Mouse (Mus musculus): ENCODE measurements at regions not wholly inside any gene's neighbourhood (a gene's known extent, or its start where the extent isn't known, plus 50 kb on each side); places are given as distances from the start of the nearest gene placed in this dataset.

DNA sequence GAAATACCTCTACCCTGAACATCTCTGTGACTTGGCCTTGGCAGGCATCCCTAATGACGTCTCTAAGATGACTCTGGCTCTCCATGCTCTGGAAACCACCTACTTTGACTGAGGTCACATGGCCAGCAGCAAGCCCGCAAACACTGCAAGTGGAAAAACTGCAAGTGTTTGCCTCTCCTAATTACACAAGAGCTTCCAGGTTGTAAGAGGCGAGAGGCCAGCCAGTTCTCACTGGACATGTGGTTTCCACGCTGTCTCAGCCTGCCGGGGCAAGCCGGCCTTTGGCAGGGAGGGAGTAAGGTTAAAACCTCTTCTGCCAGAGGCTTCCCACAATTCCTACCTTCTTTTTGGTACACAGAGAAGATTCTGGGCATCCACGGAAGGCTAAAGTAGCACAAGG, 79.9 kb upstream of the Lrig1 start:
- ATAC-seq (ENCODE audit: insufficient read depth) (0 out of 2 replicates have a peak, but pooled peaks have one; percentile 18), DNase-seq (ENCODE audit: low read depth in 3 of 3, low spot score in 3 of 3) (peak in 1 of 3 experiments; percentile 4)
- 43% methylated on average over 7 of the region's 7 CpGs for WGBS (ENCODE audit: insufficient replicate concordance)
- no peak for TF ChIP-seq CTCF (IDR thresholded peaks at IDR 0.05; ENCODE audit: low read depth)
- no peak for TF ChIP-seq EP300 (IDR thresholded peaks at IDR 0.05; ENCODE audit: low read depth)
- no peak overlapping the region for H3K4me3 ChIP-seq (ENCODE audit: insufficient read depth in 1 of 2, low read depth in 2 of 2, low read length in 2 of 2)
- H3K4me1 ChIP-seq (replicated peaks; ENCODE audit: control insufficient read depth in 2 of 2, insufficient read depth in 2 of 2, low read length in 1 of 2) = peaks cover 0 to 3% of the 10 kb centered on the region in 2 experiments; a peak in 2 of 4 replicates
- H3K4me2 ChIP-seq (ENCODE audit: low read depth) = no peak overlapping the region
- H3K27me3 ChIP-seq (ENCODE audit: control insufficient read depth, insufficient read depth, low read length) = no peaks in the 10 kb centered on the region
- H3K9me3 ChIP-seq (ENCODE audit: control insufficient read depth, low read length) = no peaks in the 10 kb centered on the region
- no peaks in the 10 kb centered on the region for H3K36me3 ChIP-seq (replicated peaks; ENCODE audit: control insufficient read depth, insufficient read depth, low read depth)
- no peak overlapping the region for H3K27ac ChIP-seq
- no peak overlapping the region for H3K9ac ChIP-seq (replicated peaks)

DNA sequence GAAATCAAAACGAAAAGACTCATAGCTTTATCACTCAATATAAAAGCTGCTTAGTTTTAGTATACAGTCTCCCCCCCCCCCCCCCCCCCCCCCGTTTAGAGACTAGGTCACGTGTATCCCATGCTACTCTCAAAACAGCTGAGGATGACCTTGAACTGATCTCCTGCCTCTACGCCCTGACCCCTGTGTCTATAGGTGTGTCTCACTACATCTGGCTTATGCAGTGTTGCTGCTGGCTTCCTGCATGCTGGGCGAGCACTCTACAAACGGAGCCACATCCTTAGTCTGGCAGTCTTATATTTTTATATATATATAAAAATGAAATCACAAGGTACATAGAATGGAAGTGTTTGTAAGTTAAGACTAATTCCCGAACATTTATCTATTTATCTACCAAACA, 79.3 kb upstream of the Lrig1 start:
- WGBS (ENCODE audit: insufficient replicate concordance) = 48% methylated on average over 7 of the region's 7 CpGs
- peaks cover 3% of the 10 kb centered on the region for H3K27me3 ChIP-seq (ENCODE audit: control insufficient read depth, insufficient read depth, low read length)
- H3K4me1 ChIP-seq (replicated peaks; ENCODE audit: control insufficient read depth in 2 of 2, insufficient read depth in 2 of 2, low read length in 1 of 2) = peaks cover 0 to 3% of the 10 kb centered on the region in 2 experiments; a peak in 2 of 4 replicates
- no peak overlapping the region for H3K27ac ChIP-seq
- H3K36me3 ChIP-seq (replicated peaks; ENCODE audit: control insufficient read depth, insufficient read depth, low read depth) = no peaks in the 10 kb centered on the region
- no peaks in the 10 kb centered on the region for H3K9me3 ChIP-seq (ENCODE audit: control insufficient read depth, low read length)
- no peak overlapping the region for H3K4me3 ChIP-seq (ENCODE audit: insufficient read depth in 1 of 2, low read depth in 2 of 2, low read length in 2 of 2)
- H3K9ac ChIP-seq (replicated peaks) = no peak overlapping the region
- TF ChIP-seq EP300 (IDR thresholded peaks at IDR 0.05; ENCODE audit: low read depth) = no peak
- no peak for TF ChIP-seq CTCF (IDR thresholded peaks at IDR 0.05; ENCODE audit: low read depth)
- ATAC-seq (ENCODE audit: insufficient read depth) (no peak), DNase-seq (ENCODE audit: low read depth in 3 of 3, low spot score in 3 of 3) (no peak)
- no peak overlapping the region for H3K4me2 ChIP-seq (ENCODE audit: low read depth)

DNA sequence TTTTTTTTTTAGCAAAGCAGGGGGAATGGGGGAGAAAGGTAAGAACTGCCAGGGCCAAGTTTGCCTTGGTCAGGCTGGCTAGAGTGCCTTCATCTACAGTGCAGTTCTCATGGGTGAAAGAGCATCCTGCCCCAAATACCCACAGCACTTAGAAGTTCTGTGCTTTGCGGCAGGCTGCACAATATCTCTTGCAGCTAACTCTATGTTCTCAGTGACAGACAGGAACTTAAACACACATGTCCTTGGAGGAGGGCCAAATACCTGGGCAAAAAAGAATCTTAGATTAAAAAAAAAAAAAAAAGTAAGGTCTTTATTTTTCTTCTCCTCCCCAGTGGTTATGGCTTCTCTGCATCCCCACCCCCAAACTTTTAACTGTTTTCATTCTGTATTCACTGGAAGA, 78.8 kb upstream of the Lrig1 start:
- ATAC-seq (ENCODE audit: insufficient read depth) (no peak), DNase-seq (ENCODE audit: low read depth in 3 of 3, low spot score in 3 of 3) (no peak)
- TF ChIP-seq EP300 (IDR thresholded peaks at IDR 0.05; ENCODE audit: low read depth) = no peak
- TF ChIP-seq CTCF (IDR thresholded peaks at IDR 0.05; ENCODE audit: low read depth) = no peak
- H3K27me3 ChIP-seq (ENCODE audit: control insufficient read depth, insufficient read depth, low read length) = peaks cover 6% of the 10 kb centered on the region
- whole genome bisulfite sequencing (ENCODE audit: insufficient replicate concordance) = 88% methylated on average over 1 of the region's 1 CpGs
- H3K9ac ChIP-seq (replicated peaks) = no peak overlapping the region
- H3K9me3 ChIP-seq (ENCODE audit: control insufficient read depth, low read length) = no peaks in the 10 kb centered on the region
- no peak overlapping the region for H3K4me3 ChIP-seq (ENCODE audit: insufficient read depth in 1 of 2, low read depth in 2 of 2, low read length in 2 of 2)
- H3K4me1 ChIP-seq (replicated peaks; ENCODE audit: control insufficient read depth in 2 of 2, insufficient read depth in 2 of 2, low read length in 1 of 2) = peaks cover 0 to 3% of the 10 kb centered on the region in 2 experiments; a peak in 2 of 4 replicates
- no peaks in the 10 kb centered on the region for H3K36me3 ChIP-seq (replicated peaks; ENCODE audit: control insufficient read depth, insufficient read depth, low read depth)
- H3K4me2 ChIP-seq (ENCODE audit: low read depth) = no peak overlapping the region
- no peak overlapping the region for H3K27ac ChIP-seq

DNA sequence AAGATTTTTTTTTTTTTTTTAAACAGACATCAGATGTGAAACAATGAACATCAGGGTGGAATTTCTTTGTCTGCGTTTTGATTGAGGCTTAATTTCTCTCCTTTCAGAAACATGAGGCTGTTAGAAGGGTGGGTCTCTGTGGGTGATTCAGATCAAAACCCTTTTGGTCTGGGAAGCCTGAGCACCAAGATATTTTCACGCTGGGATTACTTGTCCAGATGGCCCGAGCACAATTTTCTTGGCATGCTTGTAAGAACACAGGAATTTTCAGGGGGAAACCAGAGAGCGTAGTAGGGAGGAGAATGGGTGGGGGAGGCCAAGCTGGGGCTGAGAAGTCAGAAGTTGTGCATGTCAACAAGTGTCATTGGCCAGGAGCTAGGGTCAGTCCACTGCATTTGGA, 76.6 kb upstream of the Lrig1 start:
- Histone ChIP-seq H3K4me2 (ENCODE audit: low read depth) (no peak overlapping the region), H3K27ac (no peak overlapping the region), H3K4me3 (ENCODE audit: insufficient read depth in 1 of 2, low read depth in 2 of 2, low read length in 2 of 2) (no peak overlapping the region), H3K36me3 (replicated peaks; ENCODE audit: control insufficient read depth, insufficient read depth, low read depth) (no peaks in the 10 kb centered on the region), H3K9me3 (ENCODE audit: control insufficient read depth, low read length) (no peaks in the 10 kb centered on the region), H3K9ac (replicated peaks) (no peak overlapping the region), H3K4me1 (replicated peaks; ENCODE audit: control insufficient read depth in 2 of 2, insufficient read depth in 2 of 2, low read length in 1 of 2) (peaks cover 0 to 6% of the 10 kb centered on the region in 2 experiments; a peak in 2 of 4 replicates), H3K27me3 (ENCODE audit: control insufficient read depth, insufficient read depth, low read length) (peaks cover 14% of the 10 kb centered on the region)
- DNase-seq (ENCODE audit: low read depth in 3 of 3, low spot score in 3 of 3) (no peak), ATAC-seq (ENCODE audit: insufficient read depth) (no peak)
- 47% methylated on average over 4 of the region's 4 CpGs for WGBS (ENCODE audit: insufficient replicate concordance)
- no peak for TF ChIP-seq EP300 (IDR thresholded peaks at IDR 0.05; ENCODE audit: low read depth)
- no peak for TF ChIP-seq CTCF (IDR thresholded peaks at IDR 0.05; ENCODE audit: low read depth)

DNA sequence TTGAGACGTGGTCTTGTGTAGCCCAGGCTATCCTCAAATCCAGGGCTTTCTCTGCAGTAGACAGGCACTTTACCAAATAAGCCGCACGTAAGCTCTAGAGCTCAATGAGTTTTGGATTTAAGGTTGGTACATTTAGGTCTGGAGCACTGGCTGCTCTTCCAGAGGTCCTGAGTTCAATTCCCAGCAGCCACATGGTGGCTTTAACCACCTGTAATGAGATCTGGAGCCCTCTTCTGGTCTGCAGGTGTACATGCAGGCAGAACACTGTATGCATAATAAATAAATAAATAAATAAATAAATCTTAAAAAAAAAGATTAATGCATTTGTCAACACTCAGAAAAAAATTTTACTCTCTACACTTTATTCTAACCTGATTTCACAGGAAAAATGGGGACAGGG, 74.9 kb upstream of the Lrig1 start:
- TF ChIP-seq CTCF (IDR thresholded peaks at IDR 0.05; ENCODE audit: low read depth) (peak; percentile 9; the same call in 1 of the 2 replicates), EP300 (IDR thresholded peaks at IDR 0.05; ENCODE audit: low read depth) (no peak)
- Histone ChIP-seq H3K9me3 (ENCODE audit: control insufficient read depth, low read length) (no peaks in the 10 kb centered on the region), H3K4me2 (ENCODE audit: low read depth) (no peak overlapping the region), H3K4me1 (replicated peaks; ENCODE audit: control insufficient read depth in 2 of 2, insufficient read depth in 2 of 2, low read length in 1 of 2) (peaks cover 0 to 6% of the 10 kb centered on the region in 2 experiments; a peak in 2 of 4 replicates), H3K27me3 (ENCODE audit: control insufficient read depth, insufficient read depth, low read length) (peaks cover 14% of the 10 kb centered on the region), H3K9ac (replicated peaks) (no peak overlapping the region), H3K36me3 (replicated peaks; ENCODE audit: control insufficient read depth, insufficient read depth, low read depth) (no peaks in the 10 kb centered on the region), H3K4me3 (ENCODE audit: insufficient read depth in 1 of 2, low read depth in 2 of 2, low read length in 2 of 2) (no peak overlapping the region), H3K27ac (no peak overlapping the region)
- WGBS (ENCODE audit: insufficient replicate concordance) = 78% methylated on average over 3 of the region's 3 CpGs
- ATAC-seq (ENCODE audit: insufficient read depth) (no peak), DNase-seq (ENCODE audit: low read depth in 3 of 3, low spot score in 3 of 3) (no peak)
